Mouse (Mus musculus) c-Kit-positive CD71-negative TER-119-negative erythroid progenitor cells, embryonic 14.5 days (primary cell): Measurements from ENCODE around the gene Klrg2.

Source experiments
- DNase-seq: peaks from one replicate; pipeline ENCODE4 v3.0.0-alpha.2; 2013; ENCODE audit warnings: low read depth

Gene Klrg2

GRCm38 (mm10) chr6:38627486-38627885, 9.6 kb downstream of the Klrg2 start:
- DNase-seq = no peak

- no peak for DNase-seq
Observed at GRCm38 (mm10) chr6:38627081-38627480, 10.0 kb downstream of the Klrg2 start.

DNA sequence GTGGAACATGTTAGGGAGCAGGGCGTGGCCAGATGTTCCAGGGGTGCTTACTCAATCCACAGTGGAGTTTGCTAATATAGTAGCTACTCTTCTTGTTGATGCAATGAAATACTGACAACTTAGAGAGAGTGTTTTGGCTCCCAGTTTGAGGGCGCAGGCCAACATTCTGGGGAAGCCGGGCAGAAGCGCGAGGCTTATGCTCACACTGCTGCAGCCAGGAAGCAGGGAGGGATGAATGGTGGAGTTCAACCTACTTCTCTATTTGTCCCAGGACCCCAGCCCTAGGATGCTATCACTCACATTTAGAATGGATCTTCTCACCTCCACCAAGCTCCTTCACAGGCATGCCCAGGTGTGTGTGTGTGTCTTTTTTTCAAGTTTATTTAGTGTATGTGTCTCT, 11.0 kb downstream of the Klrg2 start:
- no peak for DNase-seq

GRCm38 (mm10) chr6:38624439-38624838, 12.6 kb downstream of the Klrg2 start:
- no peak for DNase-seq

DNA sequence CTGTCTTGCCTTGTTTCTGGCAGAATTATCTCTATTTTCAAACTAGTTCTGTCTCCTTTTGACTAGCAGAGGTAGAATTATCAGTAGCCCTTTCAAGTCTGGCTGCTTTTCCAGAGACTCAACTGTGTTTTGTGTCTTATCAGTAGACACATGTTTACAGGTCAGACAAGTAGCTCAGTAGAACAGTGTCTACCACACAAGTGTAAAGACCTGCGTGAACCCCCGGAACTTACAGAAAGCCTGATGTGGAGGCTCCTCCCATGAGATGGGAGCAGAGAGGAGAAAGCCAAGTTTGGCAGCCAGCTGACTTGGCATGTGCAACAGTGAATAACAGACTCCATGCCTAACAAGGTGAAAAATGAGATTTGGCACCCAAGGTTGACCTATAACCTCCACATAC, 13.6 kb downstream of the Klrg2 start:
- DNase-seq = no peak

- no peak for DNase-seq
Observed at GRCm38 (mm10) chr6:38622406-38622805, 14.6 kb downstream of the Klrg2 start.

GRCm38 (mm10) chr6:38609892-38610291, 27.1 kb downstream of the Klrg2 start:
- no peak for DNase-seq

DNA sequence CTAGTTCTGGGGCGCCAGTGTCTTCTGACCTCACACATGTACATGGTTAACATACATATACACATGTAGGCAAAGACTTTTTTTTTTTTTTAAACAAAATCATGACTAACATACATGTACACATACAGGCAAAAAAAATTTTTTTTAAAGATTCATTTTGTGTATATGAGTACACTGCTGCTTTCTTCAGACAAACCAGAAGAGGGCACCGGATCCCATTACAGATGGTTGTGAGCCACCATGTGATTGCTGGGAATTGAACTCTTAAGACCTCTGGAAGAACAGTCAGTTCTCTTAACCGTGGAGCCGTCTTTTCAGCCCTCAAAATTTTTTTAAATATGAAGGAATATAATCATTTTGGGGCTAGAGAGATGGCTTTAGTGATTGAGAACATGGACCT, 39.6 kb downstream of the Klrg2 start:
- DNase-seq = no peak

DNA sequence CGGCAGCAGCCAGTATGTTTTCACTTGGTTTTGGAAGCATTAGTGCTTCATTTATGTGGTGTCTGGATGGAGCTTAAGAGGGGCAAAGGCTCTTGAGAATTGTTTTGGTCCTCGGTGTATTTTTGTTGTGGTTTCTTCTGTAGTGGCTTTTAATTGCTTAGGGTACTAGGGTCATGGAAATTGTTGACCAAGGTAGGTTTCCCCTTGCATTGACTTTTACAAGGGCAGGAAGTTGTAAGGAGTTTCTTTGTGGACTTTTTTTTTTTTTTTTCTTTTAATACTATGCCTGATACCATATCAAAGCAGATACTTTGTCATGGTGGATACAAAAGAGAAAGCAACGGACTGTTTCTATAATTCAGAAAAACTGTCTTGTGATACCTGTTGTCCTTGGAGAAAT, 55.3 kb downstream of the Klrg2 start:
- no peak for DNase-seq

GRCm38 (mm10) chr6:38580112-38580857, 56.8 kb downstream of the Klrg2 start:
- DNase-seq = no peak

- no peak for DNase-seq
Observed at GRCm38 (mm10) chr6:38576096-38576495, 60.9 kb downstream of the Klrg2 start.
